18 mouse cellular contexts compared by ENCODE assay signal in genomic region chr11:37768121-37768520, GRCm38 (mm10).
"Had no signal": no experiment of that assay in that cellular context is flagged by ENCODE, and none has a peak within 500 bp of the region (broad histone marks: within the 10 kb centered on the region; RNA-seq: fewer than 3 reads in every experiment).

No protein-coding gene starts in this region.

- H3K27me3 ChIP-seq: limb, embryonic 12.5 days; liver, embryonic 13.5 days; lung, embryonic 15.5 days; megakaryocyte, embryonic 14.5 days; midbrain, embryonic 12.5 days; neural tube, embryonic 13.5 days had no signal

- H3K9me3 ChIP-seq: limb, embryonic 12.5 days; liver, embryonic 13.5 days; lung, embryonic 15.5 days; megakaryocyte, embryonic 14.5 days; midbrain, embryonic 12.5 days; neural tube, embryonic 13.5 days had no signal

- H3K4me1 ChIP-seq: limb, embryonic 12.5 days; liver, embryonic 13.5 days; lung, embryonic 15.5 days; megakaryocyte, embryonic 14.5 days; neural tube, embryonic 13.5 days had no signal

- ATAC-seq: liver, postnatal 0 days had no signal

- DNase-seq: kidney, adult 8-10 months; kidney, postnatal 25 days; liver; liver, embryonic 13.5 days; liver, postnatal 0 days; lung, postnatal 14 days; retina, postnatal 1 day; right cerebral cortex, postnatal 4 days; spleen, adult 18-20 months; thymus, adult 18-20 months; thymus, postnatal 14 days had no signal

- H3K4me3 ChIP-seq: left cerebral cortex, adult 2 months; limb, embryonic 12.5 days; liver, embryonic 13.5 days; lung, embryonic 15.5 days; megakaryocyte, embryonic 14.5 days; midbrain, embryonic 12.5 days; neural tube, embryonic 13.5 days had no signal

- H3K36me3 ChIP-seq: limb, embryonic 12.5 days; liver, embryonic 13.5 days; lung, embryonic 15.5 days; midbrain, embryonic 12.5 days; neural tube, embryonic 13.5 days had no signal

- H3K9ac ChIP-seq: limb, embryonic 12.5 days; liver, embryonic 13.5 days; liver, postnatal 0 days; lung, embryonic 15.5 days; midbrain, embryonic 12.5 days; neural tube, embryonic 13.5 days had no signal

- H3K27ac ChIP-seq: left cerebral cortex, adult 2 months; limb, embryonic 12.5 days; liver, embryonic 13.5 days; lung, embryonic 15.5 days; macrophage; midbrain, embryonic 12.5 days; neural tube, embryonic 13.5 days had no signal

- H3K4me2 ChIP-seq: limb, embryonic 12.5 days; liver, embryonic 13.5 days; lung, embryonic 15.5 days; midbrain, embryonic 12.5 days; neural tube, embryonic 13.5 days had no signal
